Mouse (Mus musculus) limb, embryonic 14.5 days (tissue): ENCODE data around the gene Aasdh. TPM values are rescaled to one million over a fixed set of nuclear protein-coding genes. Genes with fewer than 3 reads are reported as not detected.
"Not testable (repeated sequence)": the region's sequence is repeated elsewhere in the genome, so short reads cannot be mapped to it uniquely, and the experiment has no call there.

Experiments
- ATAC-seq: fragments of 200-750 bp; cut with Nextera tagmentation; 2 replicates; pipeline ENCODE4 v1.8.0; 2017; ENCODE audit warnings: low read depth, moderate number of reproducible peaks, moderate TSS enrichment; ENCODE audit not compliant: low FRiP score
- DNase-seq: peaks from one replicate; pipeline ENCODE4 v3.0.0-alpha.2; 2015; ENCODE audit warnings: low spot score
- H3K27ac ChIP-seq: fragments of 300-500 bp; sonication (generic); replicated peaks from 2 replicates; pipeline ENCODE4 v1.5.1; 2014; ENCODE audit warnings: low read depth, mild to moderate bottlenecking, low read length, moderate library complexity, mixed read lengths
- H3K27me3 ChIP-seq: fragments of 300-500 bp; sonication (generic); 2 replicates; pipeline ENCODE4 v1.6.1; 2014; ENCODE audit warnings: low read length, mixed read lengths; ENCODE audit not compliant: control insufficient read depth, insufficient read depth
- H3K36me3 ChIP-seq: fragments of 300-500 bp; sonication (generic); 2 replicates; pipeline ENCODE4 v1.6.1; 2014; ENCODE audit warnings: mild to moderate bottlenecking, low read length, moderate library complexity, mixed read lengths; ENCODE audit not compliant: control insufficient read depth, insufficient read depth
- H3K4me1 ChIP-seq: fragments of 300-500 bp; sonication (generic); 2 replicates; pipeline ENCODE4 v1.6.1; 2014; ENCODE audit warnings: antibody characterized with exemption, low read length, mixed read lengths; ENCODE audit not compliant: control insufficient read depth, insufficient read depth
- H3K4me2 ChIP-seq: fragments of 300-500 bp; sonication (generic); replicated peaks from 2 replicates; pipeline ENCODE4 v1.6.1; 2014; ENCODE audit warnings: low read depth, mild to moderate bottlenecking, low read length, moderate library complexity; ENCODE audit not compliant: severe bottlenecking
- H3K4me3 ChIP-seq: fragments of 300-500 bp; sonication (generic); replicated peaks from 2 replicates; pipeline ENCODE4 v1.5.1; 2014; ENCODE audit warnings: low read length
- H3K9ac ChIP-seq: fragments of 300-500 bp; sonication (generic); 2 replicates; pipeline ENCODE4 v1.6.1; 2014; ENCODE audit warnings: mild to moderate bottlenecking, low read depth, low read length, moderate library complexity; ENCODE audit not compliant: severe bottlenecking
- H3K9me3 ChIP-seq: fragments of 300-500 bp; sonication (generic); 2 replicates; pipeline ENCODE4 v1.6.1; 2016; ENCODE audit warnings: low read length; ENCODE audit not compliant: control insufficient read depth
- POLR2A ChIP-seq: fragments of 200-500 bp; IDR thresholded peaks from 2 replicates; pipeline ENCODE4 v1.8.0; 2012; ENCODE audit warnings: inconsistent platforms, mild to moderate bottlenecking, moderate library complexity, borderline replicate concordance; ENCODE audit not compliant: insufficient read depth, insufficient read length; ENCODE audit errors: extremely low read depth
- WGBS: fragments of 180-500 bp; shearing (Covaris S2); extraction: QIAGEN DNeasy Blood & Tissue Kit; methylation state at CpG from one replicate; pipeline ENCODE4 v1.1.7; 2014; 5-methylcytosine and 5-hydroxymethylcytosine counted together
- polyA plus RNA-seq, 2 experiments: library from polyadenylated mRNA; depleted of rRNA in 1 of 2; stranded (reverse) in 1 of 2; unstranded in 1 of 2; fragments of >200 nt; fragmentation: Nextera tagmentation in 1 of 2; extraction: Ambion mirVana in 1 of 2; gene quantifications; 2 replicates each; pipeline versions ENCODE4 v1.2.1 to v1.2.3; 2012 to 2014

Gene Aasdh
- polyA plus RNA-seq, 2 experiments = 15.1 to 24.0 TPM

DNA sequence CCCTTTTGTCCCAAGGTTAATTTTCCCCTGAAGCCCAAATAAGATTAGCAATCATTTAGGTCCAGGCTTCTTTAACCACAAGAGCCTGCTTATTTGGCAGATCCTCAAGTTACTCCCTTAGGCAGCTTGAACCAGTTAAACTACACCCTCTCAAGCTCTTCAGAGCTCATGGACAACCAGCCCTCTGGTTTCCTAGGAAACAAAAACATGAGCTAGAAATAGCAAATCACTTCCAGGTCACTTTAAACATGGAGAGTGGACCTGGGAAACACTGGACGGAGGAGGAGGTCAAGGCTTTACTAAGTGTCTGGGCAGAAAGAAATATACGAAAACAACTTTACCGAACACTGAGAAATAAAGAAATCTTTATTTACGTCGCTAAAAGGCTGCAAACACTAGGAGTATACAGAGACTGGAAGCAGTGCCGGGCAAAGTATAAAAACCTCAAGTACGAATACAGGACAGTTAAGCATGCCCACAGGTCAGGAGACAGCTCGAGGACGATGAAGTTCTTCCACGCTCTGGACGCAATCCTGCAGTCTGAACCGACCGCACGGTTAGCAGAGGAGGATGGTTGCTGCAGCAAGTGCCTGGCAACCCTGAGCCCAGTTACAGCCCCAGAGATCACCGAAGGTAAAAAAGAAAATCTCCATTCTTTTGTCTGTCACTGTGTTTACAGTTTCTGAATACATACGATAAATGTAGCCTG, 23.0 kb upstream of the Aasdh start:
- peak; percentile 73 for ATAC-seq
- H3K4me1 ChIP-seq = no peaks in the 10 kb centered on the region
- peak overlapping the region; percentile 69 for H3K27ac ChIP-seq
- no peak for TF ChIP-seq POLR2A
- H3K9ac ChIP-seq = no peak overlapping the region
- H3K4me3 ChIP-seq = no peak overlapping the region
- no peaks in the 10 kb centered on the region for H3K9me3 ChIP-seq
- peaks cover 18% of the 10 kb centered on the region for H3K36me3 ChIP-seq
- H3K4me2 ChIP-seq = peak overlapping the region; percentile 29
- WGBS = 70% methylated on average over 16 of the region's 16 CpGs
- DNase-seq = peak; percentile 74
- H3K27me3 ChIP-seq = no peaks in the 10 kb centered on the region

DNA sequence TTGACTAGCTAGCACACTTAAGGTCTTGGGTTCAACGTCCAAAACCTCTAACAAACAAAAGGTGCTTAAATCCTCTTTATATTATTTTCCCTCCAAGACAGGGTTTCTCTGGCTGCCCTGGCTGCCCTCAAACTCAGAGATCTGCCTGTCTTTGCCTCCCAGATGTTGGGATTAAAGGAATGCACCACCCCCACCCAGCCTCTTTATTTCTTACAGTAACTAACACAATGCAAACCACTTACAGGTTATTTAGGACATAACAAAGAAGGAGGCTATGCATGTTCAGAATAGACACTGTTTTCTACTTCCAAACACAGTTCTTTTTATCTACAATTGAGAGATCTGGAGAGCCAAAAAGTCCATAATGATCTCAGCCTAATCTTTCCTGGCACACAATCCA, 19.0 kb upstream of the Aasdh start:
- 92% methylated on average over 1 of the region's 1 CpGs for WGBS
- no peak overlapping the region for H3K27ac ChIP-seq
- H3K4me2 ChIP-seq = no peak overlapping the region
- ATAC-seq (no peak), DNase-seq (no peak)
- no peaks in the 10 kb centered on the region for H3K27me3 ChIP-seq
- no peak overlapping the region for H3K4me3 ChIP-seq
- no peak for TF ChIP-seq POLR2A
- H3K9me3 ChIP-seq = no peaks in the 10 kb centered on the region
- H3K9ac ChIP-seq = no peak overlapping the region
- H3K4me1 ChIP-seq = no peaks in the 10 kb centered on the region
- peaks cover 40% of the 10 kb centered on the region for H3K36me3 ChIP-seq

DNA sequence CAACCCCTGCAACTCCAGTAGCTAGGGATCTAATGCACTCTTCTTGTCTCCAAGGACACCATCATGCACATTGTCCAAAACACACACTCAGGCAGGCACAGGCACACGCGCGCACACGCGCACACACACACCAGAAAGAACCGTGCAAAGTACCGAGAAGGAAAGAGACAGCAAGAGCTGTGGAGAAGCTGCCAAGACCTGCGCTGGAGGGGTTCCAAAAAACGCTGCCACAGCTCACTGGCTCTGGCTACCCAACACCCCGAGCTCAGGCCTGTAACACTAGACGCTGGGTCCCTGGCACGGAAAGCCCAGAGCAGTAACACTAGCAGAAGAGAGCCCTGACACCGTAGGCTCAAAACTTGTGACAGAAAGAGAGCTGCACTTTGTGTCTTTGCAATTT, 18.1 kb upstream of the Aasdh start:
- DNase-seq (peak; percentile 55), ATAC-seq (no peak)
- Histone ChIP-seq H3K9me3 (no peaks in the 10 kb centered on the region), H3K27ac (no peak overlapping the region), H3K27me3 (no peaks in the 10 kb centered on the region), H3K4me1 (no peaks in the 10 kb centered on the region), H3K36me3 (peaks cover 44% of the 10 kb centered on the region), H3K4me2 (no peak overlapping the region), H3K9ac (no peak overlapping the region), H3K4me3 (no peak overlapping the region)
- 85% methylated on average over 13 of the region's 13 CpGs for WGBS
- TF ChIP-seq POLR2A = no peak

DNA sequence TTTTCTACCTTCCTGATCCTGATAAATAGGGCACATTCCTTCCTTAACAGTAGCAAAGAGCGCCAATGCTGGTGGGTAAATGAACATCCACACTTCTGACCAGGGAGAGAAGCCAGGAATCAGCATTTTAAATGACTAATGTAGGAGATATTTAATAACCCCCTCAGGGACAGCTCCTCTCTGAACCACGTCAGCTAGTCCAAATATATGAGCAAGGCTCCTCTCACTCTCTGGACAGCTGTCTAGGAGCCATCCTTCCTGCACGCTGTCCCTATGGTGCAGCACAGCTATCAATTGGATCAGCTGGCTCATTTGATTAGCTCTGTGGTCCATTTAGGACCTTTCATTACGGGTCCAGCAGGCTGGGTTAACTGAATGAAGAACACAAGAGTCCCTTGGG, 17.5 kb upstream of the Aasdh start:
- Histone ChIP-seq H3K4me2 (no peak overlapping the region), H3K9ac (no peak overlapping the region), H3K27ac (no peak overlapping the region), H3K4me1 (no peaks in the 10 kb centered on the region), H3K9me3 (no peaks in the 10 kb centered on the region), H3K27me3 (no peaks in the 10 kb centered on the region), H3K4me3 (no peak overlapping the region), H3K36me3 (peaks cover 49% of the 10 kb centered on the region)
- DNase-seq (no peak), ATAC-seq (no peak)
- WGBS = 83% methylated on average over 4 of the region's 4 CpGs
- no peak for TF ChIP-seq POLR2A

DNA sequence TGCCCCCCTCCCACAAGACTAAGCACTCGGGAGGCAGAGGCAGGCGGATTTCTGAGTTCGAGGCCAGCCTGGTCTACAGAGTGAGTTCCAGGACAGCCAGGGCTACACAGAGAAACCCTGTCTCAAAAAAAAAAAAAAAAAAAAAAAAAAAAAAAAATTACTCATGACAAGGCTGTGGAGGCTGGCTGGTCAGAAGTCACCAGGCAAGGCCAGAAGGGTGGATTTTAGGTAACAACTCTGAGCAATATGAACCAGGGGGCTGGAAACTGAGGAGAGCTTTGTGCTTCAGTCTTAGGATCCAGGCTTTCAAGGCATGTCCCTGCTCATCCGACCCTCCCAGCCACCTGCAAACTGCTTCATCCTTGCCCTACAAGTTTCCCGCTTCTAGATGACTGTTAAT, 7.2 kb upstream of the Aasdh start:
- H3K36me3 ChIP-seq = peaks cover 25% of the 10 kb centered on the region
- ATAC-seq, H3K27ac ChIP-seq, H3K27me3 ChIP-seq, H3K4me2 ChIP-seq, H3K4me1 ChIP-seq, H3K4me3 ChIP-seq, DNase-seq, H3K9ac ChIP-seq, H3K9me3 ChIP-seq: not testable (repeated sequence)
- 91% methylated on average over 5 of the region's 5 CpGs for WGBS

DNA sequence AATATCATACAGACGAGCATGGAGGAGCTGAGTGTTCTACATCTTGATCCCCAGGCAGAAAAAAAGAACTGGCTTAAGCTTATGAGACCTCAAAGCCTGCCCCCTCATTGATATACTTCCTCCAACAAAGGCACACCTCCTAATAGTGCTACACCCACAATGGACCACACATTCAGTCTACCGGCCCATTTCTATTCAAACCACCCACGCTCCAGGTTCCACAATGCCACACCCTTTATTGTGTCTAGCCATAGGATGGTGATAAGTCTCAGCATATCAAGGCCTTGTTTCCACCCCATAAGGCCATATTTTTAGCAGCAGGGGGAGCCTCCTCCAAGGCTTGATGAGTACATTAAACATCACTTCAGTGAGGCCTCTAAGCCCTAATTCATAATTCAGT, 5.5 kb upstream of the Aasdh start:
- no peak for DNase-seq
- Histone ChIP-seq H3K4me2 (no peak overlapping the region), H3K4me1 (no peaks in the 10 kb centered on the region), H3K36me3 (peaks cover 21% of the 10 kb centered on the region), H3K27me3 (no peaks in the 10 kb centered on the region), H3K27ac (no peak overlapping the region), H3K4me3 (no peak overlapping the region), H3K9ac (no peak overlapping the region), H3K9me3 (no peaks in the 10 kb centered on the region)
- WGBS = 85% methylated on average over 3 of the region's 3 CpGs
- no peak for TF ChIP-seq POLR2A
- no peak for ATAC-seq
